Mouse (Mus musculus): ENCODE measurements at regions not wholly inside any gene's neighbourhood (a gene's known extent, or its start where the extent isn't known, plus 50 kb on each side); places are given as distances from the start of the nearest gene placed in this dataset.

DNA sequence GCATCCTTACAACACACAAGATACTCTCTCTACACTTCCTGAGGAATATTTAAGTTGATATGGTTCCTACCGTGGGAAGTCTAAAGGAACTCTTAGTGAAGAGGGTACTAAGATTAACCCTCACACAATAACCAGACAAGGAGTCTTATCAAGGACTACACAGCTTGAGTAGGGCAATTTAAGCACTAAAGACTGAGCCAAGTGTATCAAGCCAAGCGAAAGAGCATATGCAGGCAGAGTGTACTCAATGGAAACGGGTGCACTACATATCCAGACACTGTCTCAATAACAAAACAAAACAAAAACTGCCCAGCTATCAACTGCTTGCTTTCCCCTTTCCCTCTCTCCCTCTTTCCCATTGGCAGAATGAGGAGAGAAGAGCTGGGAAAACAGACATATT lies 52.1 kb upstream of the Atp13a3 start (continued):
- TF ChIP-seq NRF1 (IDR thresholded peaks at IDR 0.05; ENCODE audit: insufficient read depth, low read depth, low read length, poor library complexity, severe bottlenecking), result no peak
- no peak for TF ChIP-seq RAD21 (IDR thresholded peaks at IDR 0.05; ENCODE audit: low read depth, low read length)
- no peak for TF ChIP-seq POLR2AphosphoS5 (IDR thresholded peaks at IDR 0.05; ENCODE audit: borderline replicate concordance, low read depth, low read length)
- TF ChIP-seq MAZ (IDR thresholded peaks at IDR 0.05; ENCODE audit: low read depth, low read length), result no peak
- TF ChIP-seq TAL1 (IDR thresholded peaks at IDR 0.05; ENCODE audit: low read length), result peak; percentile 97
- no peak for TF ChIP-seq SMC3 (IDR thresholded peaks at IDR 0.05; ENCODE audit: low read depth, low read length)
- no peak for TF ChIP-seq KAT2A (conservative IDR thresholded peaks at IDR 0.05; ENCODE audit: low read depth, low read length)
- no peak for TF ChIP-seq E2F4 (IDR thresholded peaks at IDR 0.05; ENCODE audit: borderline replicate concordance, low read depth, low read length)
- 0 out of 2 replicates have a peak, but pooled peaks have one; percentile 26 for TF ChIP-seq NELFE (IDR thresholded peaks at IDR 0.05; ENCODE audit: low read depth, low read length)
- no peak for TF ChIP-seq UBTF (IDR thresholded peaks at IDR 0.05; ENCODE audit: borderline replicate concordance, insufficient read depth, low read depth, low read length)
- TF ChIP-seq ZNF384 (IDR thresholded peaks at IDR 0.05; ENCODE audit: low read depth, low read length), result no peak
- no peak for TF ChIP-seq MEF2A (IDR thresholded peaks at IDR 0.05; ENCODE audit: extremely low read depth, insufficient replicate concordance, low read depth, low read length, poor library complexity, severe bottlenecking)
- TF ChIP-seq RCOR1 (IDR thresholded peaks at IDR 0.05; ENCODE audit: low read depth, low read length), result peak; percentile 45; the same call in 1 of the 2 replicates
- TF ChIP-seq MXI1 (IDR thresholded peaks at IDR 0.05; ENCODE audit: low read depth, low read length), result no peak; the same call in 1 of the 2 replicates
- peak; percentile 84 for TF ChIP-seq TCF12 (IDR thresholded peaks at IDR 0.05; ENCODE audit: low read depth, low read length)

- no peaks in the 10 kb centered on the region for H3K9me3 ChIP-seq (replicated peaks; ENCODE audit: insufficient read depth, low read length)
- DNase-seq (ENCODE audit: low read depth, low spot score), result peak; percentile 80
- H3K4me1 ChIP-seq (ENCODE audit: control insufficient read depth in 1 of 2, insufficient read depth in 2 of 2, low read length in 2 of 2), result peaks cover 31 to 37% of the 10 kb centered on the region in 2 experiments
- H3K27me3 ChIP-seq (ENCODE audit: control insufficient read depth in 1 of 2, insufficient read depth in 2 of 2, low read length in 2 of 2), result no peaks in the 10 kb centered on the region
- no peaks in the 10 kb centered on the region; the same call in 1 of the 2 replicates for H3K79me2 ChIP-seq (ENCODE audit: control insufficient read depth, insufficient read depth, low read length, poor library complexity)
- H3K36me3 ChIP-seq (ENCODE audit: control insufficient read depth in 1 of 2, insufficient read depth in 2 of 2, low read length in 2 of 2), result peaks cover 0 to 52% of the 10 kb centered on the region in 2 experiments; a peak in 2 of 4 replicates
- peak overlapping the region; percentile 44 for H3K9ac ChIP-seq (ENCODE audit: control insufficient read depth, low read depth, low read length, poor library complexity, severe bottlenecking)
- no peak for TF ChIP-seq MYB (IDR thresholded peaks at IDR 0.05; ENCODE audit: low read depth, low read length)
- TF ChIP-seq HCFC1 (IDR thresholded peaks at IDR 0.05; ENCODE audit: low read depth, low read length), result 0 out of 2 replicates have a peak, but pooled peaks have one; percentile 3
- peak; percentile 39; the same call in 1 of the 2 replicates for TF ChIP-seq TCF12 (IDR thresholded peaks at IDR 0.05; ENCODE audit: low read depth, low read length)
- peak; percentile 54 for TF ChIP-seq ZNF384 (IDR thresholded peaks at IDR 0.05; ENCODE audit: low read depth, low read length)
- TF ChIP-seq MEF2A (IDR thresholded peaks at IDR 0.05; ENCODE audit: extremely low read depth, insufficient replicate concordance, low read depth, low read length, poor library complexity, severe bottlenecking), result peak; percentile 42; the same call in 1 of the 2 replicates
- TF ChIP-seq GATA1 (IDR thresholded peaks at IDR 0.05; ENCODE audit: low read depth, low read length), result peak; percentile 48; the same call in 1 of the 2 replicates
- peak overlapping the region; percentile 10 to 13; a peak in 3 of 4 replicates for H3K4me3 ChIP-seq (ENCODE audit: control insufficient read depth in 1 of 2, insufficient read depth in 1 of 2, low read depth in 2 of 2, low read length in 2 of 2)
- H3K27ac ChIP-seq (ENCODE audit: control insufficient read depth, low read depth, low read length), result peak overlapping the region; percentile 94
These were observed 51.6 kb upstream of the Atp13a3 start for GRCm38 (mm10) chr16:30457335-30457734.
